Mouse (Mus musculus): ENCODE data around the gene Smim7. TPM values are rescaled to one million over a fixed set of nuclear protein-coding genes. Genes with fewer than 3 reads are reported as not detected.

Smim7 gene
- polyA plus RNA-seq, 1 experiment from 2014 or later, result 130 TPM

DNA sequence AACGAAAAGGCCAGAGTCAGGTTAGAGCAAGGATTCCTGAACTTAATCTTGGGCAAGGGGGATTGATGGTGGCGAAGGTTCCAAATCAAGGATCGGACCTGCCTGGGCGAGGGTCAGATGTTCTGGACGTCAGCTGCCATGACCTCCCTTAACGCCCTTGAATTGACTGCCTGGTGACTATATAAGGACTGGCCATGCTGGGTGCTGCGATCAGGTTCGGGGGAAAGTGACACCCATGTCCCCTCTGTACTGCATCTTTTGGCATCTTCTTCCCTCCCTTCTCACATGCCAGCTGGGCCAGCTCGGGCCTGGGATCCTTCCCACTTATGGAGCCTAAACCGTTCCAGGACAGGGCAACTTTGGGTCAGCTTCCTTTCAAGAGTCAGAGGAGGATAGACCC lies 1.6 kb upstream of the Smim7 start:
- no peak overlapping the region; the same call in 1 of the 2 replicates for H3K27ac ChIP-seq
- 6% methylated on average over 10 of the region's 10 CpGs for WGBS

GRCm38 (mm10) chr8:72571611-72572473 lies 954 bp upstream of the Smim7 start, which contains the start of gene Tmem38a:
Gene Tmem38a, plus strand, starts transcription at chr8:72572055.
- Histone ChIP-seq H3K36me3 (peaks cover 27% of the 10 kb centered on the region), H3K4me2 (replicated peaks) (peak within 1 kb of the TSS; percentile 93), H3K9ac (peak within 1 kb of the TSS; percentile 78), H3K4me1 (peaks cover 23% of the 10 kb centered on the region), H3K27me3 (no peaks in the 10 kb centered on the region), H3K4me3 (peak within 1 kb of the TSS; percentile 66), H3K9me3 (no peaks in the 10 kb centered on the region), H3K27ac (peak within 1 kb of the TSS; percentile 95)
- peak; percentile 26; the same call in 1 of the 2 replicates for ATAC-seq (ENCODE audit: low FRiP score, low read depth)
- 0% methylated on average over 45 of the region's 45 CpGs for WGBS

More for the DNA sequence above, 1.6 kb upstream of the Smim7 start:
- no peak for ATAC-seq (ENCODE audit: low FRiP score, low read depth)
- no peaks in the 10 kb centered on the region for H3K9me3 ChIP-seq
- H3K27me3 ChIP-seq, result no peaks in the 10 kb centered on the region
- peak overlapping the region; percentile 93 for H3K4me2 ChIP-seq (replicated peaks)
- peaks cover 20% of the 10 kb centered on the region for H3K36me3 ChIP-seq
- peaks cover 23% of the 10 kb centered on the region for H3K4me1 ChIP-seq
- H3K9ac ChIP-seq, result peak overlapping the region; percentile 78
- H3K4me3 ChIP-seq, result peak overlapping the region; percentile 66

GRCm38 (mm10) chr8:72565970-72566369 lies 4.9 kb downstream of the Smim7 start:
- Histone ChIP-seq H3K4me3 (no peak overlapping the region), H3K27me3 (no peaks in the 10 kb centered on the region), H3K4me1 (peaks cover 12% of the 10 kb centered on the region), H3K9me3 (no peaks in the 10 kb centered on the region), H3K27ac (no peak overlapping the region), H3K4me2 (replicated peaks) (no peak overlapping the region), H3K36me3 (peaks cover 66% of the 10 kb centered on the region), H3K9ac (no peak overlapping the region)
- 92% methylated on average over 2 of the region's 2 CpGs for whole genome bisulfite sequencing
- ATAC-seq (ENCODE audit: low FRiP score, low read depth), result no peak

GRCm38 (mm10) chr8:72561111-72561689 lies 9.7 kb downstream of the Smim7 start:
- H3K27ac ChIP-seq, result no peak overlapping the region
- H3K9me3 ChIP-seq, result no peaks in the 10 kb centered on the region
- H3K4me2 ChIP-seq (replicated peaks), result no peak overlapping the region
- ATAC-seq (ENCODE audit: low FRiP score, low read depth), result no peak
- H3K36me3 ChIP-seq, result peaks cover 67% of the 10 kb centered on the region
- H3K4me3 ChIP-seq, result no peak overlapping the region
- H3K9ac ChIP-seq, result no peak overlapping the region
- no peaks in the 10 kb centered on the region for H3K4me1 ChIP-seq
- H3K27me3 ChIP-seq, result no peaks in the 10 kb centered on the region
- WGBS, result 86% methylated on average over 1 of the region's 1 CpGs

DNA sequence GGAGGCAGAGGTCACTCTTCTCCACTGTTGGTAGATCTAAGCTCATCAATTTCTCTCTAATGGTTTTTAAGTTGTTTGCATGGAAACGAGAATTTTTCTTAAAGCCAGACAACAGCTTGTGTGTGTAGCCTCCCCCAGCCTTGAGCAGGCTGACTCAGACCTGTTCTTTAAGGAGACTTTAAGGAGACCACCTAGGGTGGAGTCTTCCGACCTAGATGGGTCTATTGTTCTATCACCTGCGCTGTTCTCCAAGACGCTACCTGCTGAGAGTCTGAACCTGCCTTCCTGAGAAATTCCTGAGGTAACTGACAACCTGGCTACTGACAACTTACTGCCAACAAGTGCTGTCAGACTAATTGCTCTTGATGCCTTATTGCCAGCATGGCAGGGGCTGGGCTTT lies 15.1 kb downstream of the Smim7 start:
- H3K27me3 ChIP-seq, result no peaks in the 10 kb centered on the region
- no peak overlapping the region for H3K9ac ChIP-seq
- no peak overlapping the region for H3K4me2 ChIP-seq (replicated peaks)
- WGBS, result 48% methylated on average over 4 of the region's 4 CpGs
- H3K4me1 ChIP-seq, result no peaks in the 10 kb centered on the region
- peaks cover 43% of the 10 kb centered on the region for H3K36me3 ChIP-seq
- ATAC-seq (ENCODE audit: low FRiP score, low read depth), result no peak
- H3K4me3 ChIP-seq, result no peak overlapping the region
- H3K27ac ChIP-seq, result no peak overlapping the region
- H3K9me3 ChIP-seq, result no peaks in the 10 kb centered on the region

- Histone ChIP-seq H3K4me3 (peak overlapping the region; percentile 99), H3K9ac (peak overlapping the region; percentile 77), H3K4me1 (peaks cover 32% of the 10 kb centered on the region), H3K9me3 (no peaks in the 10 kb centered on the region), H3K4me2 (replicated peaks) (peak overlapping the region; percentile 81), H3K27me3 (no peaks in the 10 kb centered on the region), H3K27ac (peak overlapping the region; percentile 96; the same call in 1 of the 2 replicates), H3K36me3 (peaks cover 15% of the 10 kb centered on the region)
- WGBS, result 7% methylated on average over 5 of the region's 5 CpGs
- no peak for ATAC-seq (ENCODE audit: low FRiP score, low read depth)
These were observed 21.5 kb downstream of the Smim7 start for GRCm38 (mm10) chr8:72549314-72549892.

DNA sequence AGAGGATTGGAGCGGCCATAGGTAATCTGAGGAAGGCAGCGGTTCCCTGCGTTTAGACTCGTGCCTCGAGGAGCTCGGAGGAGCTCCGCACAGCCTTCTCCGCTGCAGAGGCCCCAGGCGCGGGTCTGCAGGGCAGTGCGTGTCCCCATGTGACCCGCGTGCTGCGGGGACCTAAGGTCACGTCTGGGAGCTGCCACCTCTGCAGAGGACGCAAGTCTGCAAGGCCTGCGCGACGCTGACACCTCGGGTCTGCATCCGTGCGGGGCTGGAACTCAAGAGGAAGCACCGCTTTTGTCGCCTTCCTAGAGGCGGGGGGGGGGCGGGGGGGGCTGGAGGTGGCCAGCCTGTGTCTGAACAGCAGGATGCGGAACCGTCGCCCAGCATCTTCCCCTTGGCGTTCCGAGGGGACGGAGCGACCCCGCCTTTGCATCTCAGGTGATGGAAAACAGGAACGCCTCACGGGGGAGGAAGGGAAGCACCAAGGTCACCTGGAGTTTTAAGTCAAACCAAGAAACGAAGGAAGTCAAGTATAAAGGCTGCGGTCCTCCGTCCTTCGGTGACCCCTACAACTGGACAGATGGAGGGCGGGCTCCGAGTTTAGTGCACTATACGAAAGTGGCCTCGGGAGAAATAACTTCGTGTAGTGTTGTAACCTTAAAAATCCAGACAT lies 22.1 kb downstream of the Smim7 start:
- Histone ChIP-seq H3K9ac (peak overlapping the region; percentile 77), H3K4me1 (peaks cover 32% of the 10 kb centered on the region), H3K4me2 (replicated peaks) (peak overlapping the region; percentile 81), H3K27ac (peak overlapping the region; percentile 96), H3K36me3 (peaks cover 20% of the 10 kb centered on the region), H3K27me3 (no peaks in the 10 kb centered on the region), H3K4me3 (peak overlapping the region; percentile 99), H3K9me3 (no peaks in the 10 kb centered on the region)
- ATAC-seq (ENCODE audit: low FRiP score, low read depth), result no peak
- under 1% methylated on average over 40 of the region's 45 CpGs for whole genome bisulfite sequencing

GRCm38 (mm10) chr8:72547802-72548643 lies 22.9 kb downstream of the Smim7 start, which contains the start of gene Med26:
Gene Med26, minus strand, starts transcription at chr8:72548270.
- peak within 1 kb of the TSS; percentile 98 for H3K9ac ChIP-seq
- H3K27me3 ChIP-seq, result no peaks in the 10 kb centered on the region
- H3K4me1 ChIP-seq, result peaks cover 32% of the 10 kb centered on the region
- H3K9me3 ChIP-seq, result no peaks in the 10 kb centered on the region
- H3K4me2 ChIP-seq (replicated peaks), result peak within 1 kb of the TSS; percentile 98
- peak within 1 kb of the TSS; percentile 96 for H3K27ac ChIP-seq
- under 1% methylated on average over 85 of the region's 92 CpGs for WGBS
- H3K4me3 ChIP-seq, result peak within 1 kb of the TSS; percentile 99
- peaks cover 24% of the 10 kb centered on the region for H3K36me3 ChIP-seq
- peak; percentile 96 for ATAC-seq (ENCODE audit: low FRiP score, low read depth)

DNA sequence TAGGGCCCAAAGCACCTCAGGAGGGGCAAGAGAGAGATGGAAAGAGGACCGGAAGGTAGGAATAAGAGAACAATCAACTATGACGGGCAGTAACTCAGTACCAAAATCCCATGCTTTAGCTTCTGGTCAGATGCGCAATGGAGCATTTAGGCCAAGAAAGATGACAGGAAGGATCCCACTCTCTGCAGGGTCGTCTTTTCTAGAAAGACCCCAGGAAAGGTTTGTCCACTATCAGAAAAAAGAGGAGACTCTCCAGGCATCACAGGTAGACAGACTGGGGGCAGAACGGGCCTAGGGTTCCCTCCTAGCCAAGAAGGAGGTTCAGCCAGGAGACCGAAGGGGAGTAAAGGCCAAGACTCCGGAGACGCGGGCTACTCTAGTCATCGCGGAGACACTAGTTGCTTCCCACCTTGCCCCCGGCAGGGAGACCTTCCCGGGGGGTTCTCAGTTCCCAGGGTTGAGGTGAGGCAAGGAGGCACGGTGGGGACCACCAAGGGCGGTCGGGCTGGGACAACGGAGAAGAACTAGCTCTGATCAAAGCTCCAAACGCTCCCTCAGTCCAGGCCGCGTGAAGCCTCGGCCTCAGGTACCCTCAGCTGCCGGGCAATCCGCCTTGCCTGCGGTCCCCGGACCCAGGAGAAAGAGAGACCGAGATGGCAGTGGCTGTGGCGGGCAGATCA lies 23.6 kb downstream of the Smim7 start:
- H3K9me3 ChIP-seq, result no peaks in the 10 kb centered on the region
- peak overlapping the region; percentile 77; the same call in 1 of the 2 replicates for H3K27ac ChIP-seq
- peaks cover 26% of the 10 kb centered on the region for H3K36me3 ChIP-seq
- peak overlapping the region; percentile 98 for H3K4me2 ChIP-seq (replicated peaks)
- peak overlapping the region; percentile 99 for H3K4me3 ChIP-seq
- WGBS, result 3% methylated on average over 27 of the region's 27 CpGs
- ATAC-seq (ENCODE audit: low FRiP score, low read depth), result no peak
- H3K27me3 ChIP-seq, result no peaks in the 10 kb centered on the region
- H3K9ac ChIP-seq, result peak overlapping the region; percentile 98
- H3K4me1 ChIP-seq, result peaks cover 32% of the 10 kb centered on the region

- peaks cover 17% of the 10 kb centered on the region for H3K36me3 ChIP-seq
- H3K4me2 ChIP-seq (replicated peaks), result no peak overlapping the region
- no peak overlapping the region for H3K4me3 ChIP-seq
- no peak overlapping the region for H3K27ac ChIP-seq
- no peaks in the 10 kb centered on the region for H3K27me3 ChIP-seq
- H3K9me3 ChIP-seq, result no peaks in the 10 kb centered on the region
- no peak overlapping the region for H3K9ac ChIP-seq
- no peaks in the 10 kb centered on the region for H3K4me1 ChIP-seq
- ATAC-seq (ENCODE audit: low FRiP score, low read depth), result no peak
These were observed 31.7 kb downstream of the Smim7 start for GRCm38 (mm10) chr8:72539234-72539633.

- H3K9me3 ChIP-seq, result no peaks in the 10 kb centered on the region
- no peaks in the 10 kb centered on the region for H3K27me3 ChIP-seq
- 95% methylated on average over 3 of the region's 3 CpGs for WGBS
- no peak overlapping the region for H3K27ac ChIP-seq
- ATAC-seq (ENCODE audit: low FRiP score, low read depth), result no peak
- peaks cover 7% of the 10 kb centered on the region; the same call in 1 of the 2 replicates for H3K36me3 ChIP-seq
- H3K4me1 ChIP-seq, result no peaks in the 10 kb centered on the region
- no peak overlapping the region for H3K9ac ChIP-seq
- no peak overlapping the region for H3K4me3 ChIP-seq
- no peak overlapping the region for H3K4me2 ChIP-seq (replicated peaks)
These were observed 36.0 kb downstream of the Smim7 start for GRCm38 (mm10) chr8:72534888-72535287.
